Mouse (Mus musculus): ENCODE measurements around the gene Nutf2. TPM values are rescaled to one million over a fixed set of nuclear protein-coding genes. Genes with fewer than 3 reads are reported as not detected.

The Nutf2 gene
- total RNA-seq, 2 experiments from 2014 or later: 27.2 to 34.3 TPM

DNA sequence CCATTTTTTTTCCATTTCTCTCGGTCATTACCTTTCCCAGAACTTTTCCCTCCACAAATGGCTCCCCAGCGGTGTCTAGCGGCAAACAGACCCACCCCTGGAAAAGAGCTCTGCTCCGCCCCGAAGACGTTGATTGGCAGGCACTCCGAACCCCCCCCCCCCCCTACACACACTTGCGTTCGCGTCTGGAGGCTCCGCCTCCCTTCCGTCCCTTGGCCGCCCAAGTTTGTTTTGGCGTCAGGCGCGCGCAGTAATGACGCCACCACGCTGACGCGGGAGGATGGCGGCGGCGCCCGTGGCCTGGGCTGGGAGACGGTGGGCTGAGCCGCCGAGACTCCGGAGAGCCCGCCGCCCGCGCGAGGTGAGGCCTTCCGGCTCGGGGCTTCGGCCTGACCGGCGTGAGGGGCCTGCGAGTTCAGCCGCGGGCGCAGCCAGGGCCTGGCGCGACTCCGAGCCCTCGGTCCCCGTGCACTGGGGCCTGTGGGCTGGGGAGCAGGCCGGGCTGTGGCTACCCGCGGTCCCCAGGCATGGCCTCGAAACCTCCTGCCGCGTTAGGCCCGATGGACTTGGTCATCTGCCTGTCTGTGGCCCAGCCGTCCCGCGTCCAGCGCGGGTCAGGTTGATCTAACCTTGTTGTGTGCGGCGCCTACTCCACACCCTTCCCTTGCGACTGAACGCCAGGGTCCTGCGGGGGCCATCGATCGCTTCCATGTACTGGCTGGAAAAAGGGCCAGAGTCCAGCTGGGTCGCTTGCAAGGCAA is 40.0 kb downstream of the Nutf2 start, which contains the start of gene Pskh1:
Gene Pskh1, plus strand, starts transcription at position 262 of the 761 bp plus-strand sequence.
- intact Hi-C loops (cut with DNase I): loop anchor here (2.0 kb wide), 2 partner anchors 46 to 110 kb away; partner anchors contain the start of genes Ddx28 and Thap11

GRCm38 (mm10) chr8:105900941-105901616 is 40.7 kb downstream of the Nutf2 start:
- intact Hi-C loops (cut with DNase I): loop anchor here (2.0 kb wide), 2 partner anchors 46 to 110 kb away; partner anchors contain the start of genes Ddx28 and Thap11
- DNase-seq: no peak

More for the DNA sequence above, 40.0 kb downstream of the Nutf2 start, which contains the start of gene Pskh1:
- peak; percentile 95 to 97 for DNase-seq

GRCm38 (mm10) chr8:105919390-105919789 is 59.0 kb downstream of the Nutf2 start:
- intact Hi-C loops (cut with DNase I): no loop called here
- DNase-seq: no peak

GRCm38 (mm10) chr8:105925123-105925522 is 64.7 kb downstream of the Nutf2 start:
- no peak for DNase-seq
- intact Hi-C loops (cut with DNase I): no loop called here

Other genes starting within 250 kb of the Nutf2 start
- 10 to 100 TPM; 43.8 to 44.6 TPM for gene Ctcf, start 224.0 kb upstream of the Nutf2 start, total RNA-seq (2021)
- gene Agrp, start 223.2 kb upstream of the Nutf2 start, total RNA-seq (2021): not detected
- 1 to 10 TPM in 1 of 2 experiments, under 1 TPM in 1; 0.69 to 5.7 TPM for gene Carmil2, start 174.3 kb upstream of the Nutf2 start, total RNA-seq (2021)
- gene Acd, start 159.5 kb upstream of the Nutf2 start, total RNA-seq (2021): 10 to 100 TPM; 13.8 to 16.9 TPM
- 1 to 10 TPM; 7.8 to 9.1 TPM for gene Pard6a, start 159.4 kb upstream of the Nutf2 start, total RNA-seq (2021)
- gene 4933405L10Rik, start 152.9 kb upstream of the Nutf2 start, total RNA-seq (2021): not detected
- gene Enkd1, start 152.4 kb upstream of the Nutf2 start, total RNA-seq (2021): 1 to 10 TPM; 2.4 to 2.5 TPM
- gene Gfod2, start 101.9 kb upstream of the Nutf2 start, total RNA-seq (2021): 1 to 10 TPM; 3.6 to 3.7 TPM
- gene Ranbp10, start 33.2 kb upstream of the Nutf2 start, total RNA-seq (2021): 10 to 100 TPM; 23.1 to 24.7 TPM
- gene Tsnaxip1, start 32.8 kb upstream of the Nutf2 start, total RNA-seq (2021): under 1 TPM in 1 of 2 experiments, not detected in 1; 0.38 TPM
- gene Cenpt, start 7.3 kb upstream of the Nutf2 start, total RNA-seq (2021): 1 to 10 TPM; 3.2 to 4.2 TPM
- gene Thap11, start 5.4 kb upstream of the Nutf2 start, total RNA-seq (2021): 10 to 100 TPM; 27.5 to 29.1 TPM
- gene Edc4, start 20.3 kb downstream of the Nutf2 start, total RNA-seq (2021): 10 to 100 TPM; 26.8 to 28.4 TPM
- under 1 TPM in 1 of 2 experiments, not detected in 1; 0.54 TPM for gene Nrn1l, start 33.0 kb downstream of the Nutf2 start, total RNA-seq (2021)
- gene Pskh1, start 39.9 kb downstream of the Nutf2 start, total RNA-seq (2021): 10 to 100 TPM; 16.9 to 17.6 TPM
- under 1 TPM; 0.46 to 0.55 TPM for gene Ctrl, start 73.3 kb downstream of the Nutf2 start, total RNA-seq (2021)
- 10 to 100 TPM; 57.6 to 66.5 TPM for gene Psmb10, start 77.9 kb downstream of the Nutf2 start, total RNA-seq (2021)
- gene Lcat, start 82.8 kb downstream of the Nutf2 start, total RNA-seq (2021): 1 to 10 TPM; 1.0 to 1.3 TPM
- 10 to 100 TPM; 50.8 to 52.0 TPM for gene Slc12a4, start 105.5 kb downstream of the Nutf2 start, total RNA-seq (2021)
- gene Dpep3, start 118.8 kb downstream of the Nutf2 start, total RNA-seq (2021): not detected
- 1 to 10 TPM; 7.4 to 7.8 TPM for gene Dus2, start 130.8 kb downstream of the Nutf2 start, total RNA-seq (2021)
- gene Dpep2nb, start 145.4 kb downstream of the Nutf2 start, total RNA-seq (2021): not detected
- gene Ddx28, start 151.3 kb downstream of the Nutf2 start, total RNA-seq (2021): 1 to 10 TPM; 9.5 to 9.9 TPM
- 10 to 100 TPM; 22.0 to 29.4 TPM for gene Nfatc3, start 198.3 kb downstream of the Nutf2 start, total RNA-seq (2021)